Mouse (Mus musculus): ENCODE measurements around the gene Cwc22. TPM values are rescaled to one million over a fixed set of nuclear protein-coding genes. Genes with fewer than 3 reads are reported as not detected.

Gene Cwc22
- total and polyA plus RNA-seq, 2 experiments from 2014 or later: 10.8 to 16.0 TPM

- Histone ChIP-seq H3K4me2 (ENCODE audit: low read depth, low read length) (no peak overlapping the region), H3K9me3 (replicated peaks; ENCODE audit: control insufficient read depth, low read length) (no peaks in the 10 kb centered on the region), H3K36me3 (replicated peaks; ENCODE audit: control insufficient read depth, insufficient read depth, low read length) (peaks cover 64% of the 10 kb centered on the region), H3K4me1 (ENCODE audit: control insufficient read depth, insufficient read depth) (no peaks in the 10 kb centered on the region), H3K27me3 (ENCODE audit: control insufficient read depth, insufficient read depth, low read length) (no peaks in the 10 kb centered on the region), H3K4me3 (ENCODE audit: low read depth, low read length) (no peak overlapping the region), H3K9ac (replicated peaks; ENCODE audit: low read depth, low read length) (no peak overlapping the region), H3K27ac (ENCODE audit: low read depth) (no peak overlapping the region)
- 76% methylated on average over 8 of the region's 8 CpGs for WGBS
- DNase-seq (ENCODE audit: low spot score): no peak
- ATAC-seq (ENCODE audit: insufficient read depth, low read depth): no peak
- TF ChIP-seq CTCF (IDR thresholded peaks at IDR 0.05; ENCODE audit: low read depth): no peak
- no peak for TF ChIP-seq EP300 (IDR thresholded peaks at IDR 0.05; ENCODE audit: low read depth)
Measured at GRCm38 (mm10) chr2:77916586-77917359, 29.4 kb downstream of the Cwc22 start.

GRCm38 (mm10) chr2:77915187-77915586, 31.0 kb downstream of the Cwc22 start:
- TF ChIP-seq CTCF (IDR thresholded peaks at IDR 0.05; ENCODE audit: low read depth): no peak
- no peak for TF ChIP-seq EP300 (IDR thresholded peaks at IDR 0.05; ENCODE audit: low read depth)
- Histone ChIP-seq H3K27me3 (ENCODE audit: control insufficient read depth, insufficient read depth, low read length) (no peaks in the 10 kb centered on the region), H3K9ac (replicated peaks; ENCODE audit: low read depth, low read length) (no peak overlapping the region), H3K4me2 (ENCODE audit: low read depth, low read length) (no peak overlapping the region), H3K9me3 (replicated peaks; ENCODE audit: control insufficient read depth, low read length) (no peaks in the 10 kb centered on the region), H3K27ac (ENCODE audit: low read depth) (no peak overlapping the region), H3K4me3 (ENCODE audit: low read depth, low read length) (no peak overlapping the region), H3K4me1 (ENCODE audit: control insufficient read depth, insufficient read depth) (no peaks in the 10 kb centered on the region), H3K36me3 (replicated peaks; ENCODE audit: control insufficient read depth, insufficient read depth, low read length) (peaks cover 61% of the 10 kb centered on the region)
- no peak for DNase-seq (ENCODE audit: low spot score)
- no peak for ATAC-seq (ENCODE audit: insufficient read depth, low read depth)
- WGBS: 94% methylated on average over 8 of the region's 8 CpGs

- 63% methylated on average over 2 of the region's 2 CpGs for WGBS
- H3K4me3 ChIP-seq (ENCODE audit: low read depth, low read length): no peak overlapping the region
- no peak overlapping the region for H3K9ac ChIP-seq (replicated peaks; ENCODE audit: low read depth, low read length)
- H3K4me2 ChIP-seq (ENCODE audit: low read depth, low read length): no peak overlapping the region
- ATAC-seq (ENCODE audit: insufficient read depth, low read depth): no peak
- TF ChIP-seq CTCF (IDR thresholded peaks at IDR 0.05; ENCODE audit: low read depth) (no peak), EP300 (IDR thresholded peaks at IDR 0.05; ENCODE audit: low read depth) (no peak)
- H3K4me1 ChIP-seq (ENCODE audit: control insufficient read depth, insufficient read depth): no peaks in the 10 kb centered on the region
- no peaks in the 10 kb centered on the region for H3K27me3 ChIP-seq (ENCODE audit: control insufficient read depth, insufficient read depth, low read length)
- peaks cover 58% of the 10 kb centered on the region for H3K36me3 ChIP-seq (replicated peaks; ENCODE audit: control insufficient read depth, insufficient read depth, low read length)
- no peak for DNase-seq (ENCODE audit: low spot score)
- no peak overlapping the region for H3K27ac ChIP-seq (ENCODE audit: low read depth)
- H3K9me3 ChIP-seq (replicated peaks; ENCODE audit: control insufficient read depth, low read length): no peaks in the 10 kb centered on the region
Measured at GRCm38 (mm10) chr2:77913628-77914027, 32.5 kb downstream of the Cwc22 start.

- Histone ChIP-seq H3K4me3 (ENCODE audit: low read depth, low read length) (no peak overlapping the region), H3K9me3 (replicated peaks; ENCODE audit: control insufficient read depth, low read length) (no peaks in the 10 kb centered on the region), H3K36me3 (replicated peaks; ENCODE audit: control insufficient read depth, insufficient read depth, low read length) (peaks cover 48% of the 10 kb centered on the region), H3K27ac (ENCODE audit: low read depth) (no peak overlapping the region), H3K4me2 (ENCODE audit: low read depth, low read length) (no peak overlapping the region), H3K27me3 (ENCODE audit: control insufficient read depth, insufficient read depth, low read length) (no peaks in the 10 kb centered on the region), H3K9ac (replicated peaks; ENCODE audit: low read depth, low read length) (no peak overlapping the region), H3K4me1 (ENCODE audit: control insufficient read depth, insufficient read depth) (no peaks in the 10 kb centered on the region)
- WGBS: 93% methylated on average over 4 of the region's 4 CpGs
- ATAC-seq (ENCODE audit: insufficient read depth, low read depth) (no peak), DNase-seq (ENCODE audit: low spot score) (no peak)
- TF ChIP-seq EP300 (IDR thresholded peaks at IDR 0.05; ENCODE audit: low read depth) (no peak), CTCF (IDR thresholded peaks at IDR 0.05; ENCODE audit: low read depth) (no peak)
Measured at GRCm38 (mm10) chr2:77912197-77912596, 34.0 kb downstream of the Cwc22 start.

GRCm38 (mm10) chr2:77911452-77911851, 34.7 kb downstream of the Cwc22 start:
- Histone ChIP-seq H3K36me3 (replicated peaks; ENCODE audit: control insufficient read depth, insufficient read depth, low read length) (peaks cover 46% of the 10 kb centered on the region), H3K27me3 (ENCODE audit: control insufficient read depth, insufficient read depth, low read length) (no peaks in the 10 kb centered on the region), H3K9ac (replicated peaks; ENCODE audit: low read depth, low read length) (no peak overlapping the region), H3K9me3 (replicated peaks; ENCODE audit: control insufficient read depth, low read length) (no peaks in the 10 kb centered on the region), H3K27ac (ENCODE audit: low read depth) (no peak overlapping the region), H3K4me2 (ENCODE audit: low read depth, low read length) (no peak overlapping the region), H3K4me1 (ENCODE audit: control insufficient read depth, insufficient read depth) (no peaks in the 10 kb centered on the region), H3K4me3 (ENCODE audit: low read depth, low read length) (no peak overlapping the region)
- TF ChIP-seq CTCF (IDR thresholded peaks at IDR 0.05; ENCODE audit: low read depth) (no peak), EP300 (IDR thresholded peaks at IDR 0.05; ENCODE audit: low read depth) (no peak)
- ATAC-seq (ENCODE audit: insufficient read depth, low read depth) (no peak), DNase-seq (ENCODE audit: low spot score) (no peak)
- WGBS: 95% methylated on average over 2 of the region's 2 CpGs

GRCm38 (mm10) chr2:77910216-77910615, 36.0 kb downstream of the Cwc22 start:
- no peak overlapping the region for H3K4me2 ChIP-seq (ENCODE audit: low read depth, low read length)
- no peak overlapping the region for H3K27ac ChIP-seq (ENCODE audit: low read depth)
- TF ChIP-seq CTCF (IDR thresholded peaks at IDR 0.05; ENCODE audit: low read depth) (no peak), EP300 (IDR thresholded peaks at IDR 0.05; ENCODE audit: low read depth) (no peak)
- no peak for DNase-seq (ENCODE audit: low spot score)
- H3K36me3 ChIP-seq (replicated peaks; ENCODE audit: control insufficient read depth, insufficient read depth, low read length): peaks cover 50% of the 10 kb centered on the region
- H3K4me3 ChIP-seq (ENCODE audit: low read depth, low read length): no peak overlapping the region
- no peak overlapping the region for H3K9ac ChIP-seq (replicated peaks; ENCODE audit: low read depth, low read length)
- 81% methylated on average over 3 of the region's 3 CpGs for WGBS
- H3K9me3 ChIP-seq (replicated peaks; ENCODE audit: control insufficient read depth, low read length): no peaks in the 10 kb centered on the region
- H3K27me3 ChIP-seq (ENCODE audit: control insufficient read depth, insufficient read depth, low read length): no peaks in the 10 kb centered on the region
- H3K4me1 ChIP-seq (ENCODE audit: control insufficient read depth, insufficient read depth): no peaks in the 10 kb centered on the region
- no peak for ATAC-seq (ENCODE audit: insufficient read depth, low read depth)

Measured in heart, postnatal 0 days (tissue).